Mouse (Mus musculus) intestine, embryonic 14.5 days (tissue): ENCODE data around the gene Rgs11. TPM values are rescaled to one million over a fixed set of nuclear protein-coding genes. Genes with fewer than 3 reads are reported as not detected.
"Not testable (repeated sequence)": the region's sequence is repeated elsewhere in the genome, so short reads cannot be mapped to it uniquely, and the experiment has no call there.

Experiments
- ATAC-seq: fragments of 200-750 bp; cut with Nextera tagmentation; replicated peaks from 2 replicates; pipeline ENCODE4 v1.8.0; 2017; ENCODE audit warnings: low read depth, moderate number of reproducible peaks, moderate TSS enrichment, moderate library complexity; ENCODE audit not compliant: low FRiP score, low TSS enrichment
- DNase-seq: peaks from one replicate; pipeline ENCODE4 v3.0.0-alpha.2; 2018; ENCODE audit warnings: low spot score
- H3K27ac ChIP-seq: fragments of 300-500 bp; sonication (generic); 2 replicates; pipeline ENCODE4 v1.5.1; 2014; ENCODE audit warnings: low read depth, mild to moderate bottlenecking, control low read depth
- H3K27me3 ChIP-seq: fragments of 300-500 bp; sonication (generic); replicated peaks from 2 replicates; pipeline ENCODE4 v1.6.1; 2014; ENCODE audit warnings: low read length, control low read depth; ENCODE audit not compliant: control insufficient read depth, insufficient read depth
- H3K36me3 ChIP-seq: fragments of 300-500 bp; sonication (generic); 2 replicates; pipeline ENCODE4 v1.6.1; 2014; ENCODE audit warnings: low read length, control low read depth; ENCODE audit not compliant: control insufficient read depth, insufficient read depth
- H3K4me1 ChIP-seq: fragments of 300-500 bp; sonication (generic); replicated peaks from 2 replicates; pipeline ENCODE4 v1.6.1; 2014; ENCODE audit warnings: low read length, control low read depth, mixed read lengths; ENCODE audit not compliant: control insufficient read depth, insufficient read depth
- H3K4me2 ChIP-seq: fragments of 300-500 bp; sonication (generic); 2 replicates; pipeline ENCODE4 v1.6.1; 2014; ENCODE audit warnings: low read length
- H3K4me3 ChIP-seq: fragments of 300-500 bp; sonication (generic); 2 replicates; pipeline ENCODE4 v1.5.1; 2014; ENCODE audit warnings: low read depth, low read length, control low read depth, mixed read lengths
- H3K9ac ChIP-seq: fragments of 300-500 bp; sonication (generic); 2 replicates; pipeline ENCODE4 v1.6.1; 2014; ENCODE audit warnings: mild to moderate bottlenecking, low read length
- H3K9me3 ChIP-seq: fragments of 300-500 bp; sonication (generic); 2 replicates; pipeline ENCODE4 v1.6.1; 2016; ENCODE audit warnings: low read length, control low read depth; ENCODE audit not compliant: control insufficient read depth
- WGBS: fragments of 180-500 bp; shearing (Covaris S2); extraction: QIAGEN DNeasy Blood & Tissue Kit; methylation state at CpG from one replicate; pipeline ENCODE4 v1.1.7; 2014; 5-methylcytosine and 5-hydroxymethylcytosine counted together
- polyA plus RNA-seq: library from polyadenylated mRNA; unstranded; fragments of >200 nt; fragmentation: Nextera tagmentation; extraction: Ambion mirVana; gene quantifications from 2 replicates; pipeline ENCODE4 v1.2.1, GENCODE M21; 2014

The Rgs11 gene
- polyA plus RNA-seq, result 14.3 and 20.0 TPM in 2 replicates

DNA sequence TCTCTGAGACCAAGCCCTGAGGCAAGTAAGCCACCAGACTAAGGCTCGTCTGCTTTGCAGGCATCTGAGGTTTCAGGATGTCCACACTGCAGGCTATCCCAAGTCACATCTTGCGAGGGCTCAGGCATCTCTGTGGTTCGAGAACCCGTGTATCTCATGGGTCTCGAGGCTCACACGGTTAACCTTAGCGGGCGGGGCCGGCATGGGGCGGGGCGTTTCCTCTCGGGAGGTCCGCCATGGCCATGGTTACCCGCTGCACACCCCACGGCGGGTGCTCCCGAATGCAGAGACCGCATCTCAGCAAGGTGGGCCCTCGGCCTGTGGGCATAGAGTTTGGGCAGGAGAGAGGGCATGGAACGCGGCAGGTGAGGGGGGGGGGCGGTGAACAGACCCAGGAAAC lies at the start of gene Rgs11:
TSS of gene Rgs11 (plus strand) at position 215 of the 400 bp plus-strand sequence.
- peak within 1 kb of the TSS; percentile 32; the same call in 1 of the 2 replicates for H3K9ac ChIP-seq
- H3K27ac ChIP-seq, result no peak within 1 kb of the TSS
- ATAC-seq (peak; percentile 12; the same call in 1 of the 2 replicates), DNase-seq (peak; percentile 74)
- no peaks in the 10 kb centered on the region for H3K9me3 ChIP-seq
- 2% methylated on average over 22 of the region's 22 CpGs for WGBS
- H3K27me3 ChIP-seq, result peaks cover 53% of the 10 kb centered on the region
- H3K4me1 ChIP-seq, result no peaks in the 10 kb centered on the region; the same call in 1 of the 2 replicates
- H3K4me3 ChIP-seq, result peak within 1 kb of the TSS; percentile 49
- H3K4me2 ChIP-seq, result peak within 1 kb of the TSS; percentile 96
- H3K36me3 ChIP-seq, result peaks cover 5% of the 10 kb centered on the region

DNA sequence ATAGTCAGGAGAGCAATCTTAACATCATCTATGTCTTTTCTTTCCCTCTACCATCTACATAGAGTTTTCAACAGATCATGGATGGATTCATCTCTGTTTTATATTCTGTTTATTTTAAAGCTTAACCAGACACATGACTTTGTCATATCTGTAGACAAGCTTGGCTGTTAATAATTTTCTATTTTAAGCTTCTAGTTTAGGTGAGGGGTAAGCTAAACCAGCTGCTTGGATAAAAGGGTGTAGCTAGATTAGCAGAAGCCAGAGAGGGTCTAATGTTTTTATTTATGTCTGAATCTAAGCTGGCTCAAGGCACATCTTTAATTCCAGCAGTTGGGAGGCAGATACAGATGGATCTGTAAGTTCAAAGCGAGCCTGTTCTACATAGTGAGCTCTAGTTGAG lies 40.0 kb upstream of the Rgs11 start:
- Histone ChIP-seq H3K36me3 (0 out of 2 replicates have a peak, but pooled peaks cover 5% of the 10 kb centered on the region), H3K27ac (no peak overlapping the region), H3K4me1 (no peaks in the 10 kb centered on the region), H3K9me3 (no peaks in the 10 kb centered on the region), H3K4me3 (no peak overlapping the region), H3K9ac (no peak overlapping the region), H3K27me3 (no peaks in the 10 kb centered on the region), H3K4me2 (no peak overlapping the region)
- ATAC-seq (no peak), DNase-seq (no peak)
- WGBS, result 81% methylated on average over 1 of the region's 1 CpGs

DNA sequence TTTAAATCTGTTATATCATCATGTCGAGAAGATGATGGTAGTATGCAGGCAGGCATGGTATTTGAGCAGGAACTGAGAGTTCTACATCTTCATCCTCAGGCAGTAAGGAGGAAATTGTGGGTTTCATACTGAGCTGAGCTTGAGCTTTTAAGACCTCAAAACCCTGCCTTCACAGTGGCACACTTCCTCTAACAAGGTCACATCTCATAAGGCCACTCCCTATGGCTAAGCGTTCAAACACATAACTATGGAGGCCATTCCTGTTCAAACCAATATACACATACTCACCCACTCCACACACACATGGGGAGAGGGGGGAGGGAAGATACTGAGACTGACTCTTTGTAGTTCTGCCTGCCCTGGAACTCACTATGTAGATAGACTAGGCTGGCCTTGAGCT lies 34.7 kb upstream of the Rgs11 start:
- no peak overlapping the region for H3K4me2 ChIP-seq
- DNase-seq, result no peak
- ATAC-seq, result no peak
- 0 out of 2 replicates have a peak, but pooled peaks cover 5% of the 10 kb centered on the region for H3K36me3 ChIP-seq
- H3K9ac ChIP-seq, result no peak overlapping the region
- H3K4me3 ChIP-seq, result no peak overlapping the region
- H3K4me1 ChIP-seq, result no peaks in the 10 kb centered on the region
- no peaks in the 10 kb centered on the region for H3K27me3 ChIP-seq
- H3K27ac ChIP-seq, result no peak overlapping the region
- no peaks in the 10 kb centered on the region for H3K9me3 ChIP-seq
- WGBS, result 89% methylated on average over 2 of the region's 2 CpGs

DNA sequence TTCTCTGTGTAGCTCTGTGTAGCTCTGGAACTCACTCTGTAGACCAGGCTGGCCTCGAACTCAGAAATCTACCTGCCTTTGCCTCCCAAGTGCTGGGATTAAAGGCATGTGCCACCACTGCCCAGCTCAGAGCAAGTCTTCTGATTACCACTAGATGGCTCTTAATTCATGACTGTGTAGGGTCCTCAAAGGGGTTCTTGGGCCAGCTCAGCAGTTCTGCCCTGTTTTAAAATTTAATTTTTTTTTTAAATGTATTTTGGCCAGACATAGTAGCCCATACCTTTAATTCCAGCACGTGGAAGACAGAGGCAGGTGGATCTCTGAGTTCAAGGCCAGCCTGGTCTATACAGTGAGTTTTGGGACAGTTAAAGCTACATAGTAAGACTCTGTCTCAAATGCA lies 27.5 kb upstream of the Rgs11 start:
- not testable (repeated sequence) for ATAC-seq, H3K27ac ChIP-seq, H3K27me3 ChIP-seq, H3K9ac ChIP-seq, H3K4me3 ChIP-seq, H3K4me1 ChIP-seq, H3K9me3 ChIP-seq, DNase-seq, H3K4me2 ChIP-seq
- WGBS, result 85% methylated on average over 2 of the region's 2 CpGs
- peaks cover 42% of the 10 kb centered on the region for H3K36me3 ChIP-seq

DNA sequence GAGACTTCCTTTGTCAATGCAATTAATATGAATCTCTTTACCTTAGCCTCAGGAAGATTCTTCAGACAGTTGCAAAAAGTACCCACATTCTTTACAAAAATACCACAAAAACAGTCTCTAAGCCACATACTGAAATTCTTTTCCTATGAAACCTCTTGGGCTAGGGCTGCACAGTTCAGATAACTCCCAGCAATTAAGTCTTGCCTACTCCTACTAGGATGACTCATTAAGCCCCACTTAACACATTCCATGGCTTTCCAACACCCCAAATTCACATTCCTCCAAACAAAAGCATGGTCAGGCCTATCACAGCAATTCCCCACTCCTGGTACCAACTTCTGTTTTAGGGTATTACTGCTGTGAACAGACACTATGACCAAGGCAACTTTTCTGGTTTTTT lies 24.1 kb upstream of the Rgs11 start:
- Histone ChIP-seq H3K4me1 (no peaks in the 10 kb centered on the region), H3K36me3 (peaks cover 56% of the 10 kb centered on the region), H3K27ac (no peak overlapping the region), H3K9ac (no peak overlapping the region), H3K9me3 (0 out of 2 replicates have a peak, but pooled peaks cover 4% of the 10 kb centered on the region), H3K4me3 (no peak overlapping the region), H3K4me2 (no peak overlapping the region), H3K27me3 (no peaks in the 10 kb centered on the region)
- ATAC-seq (no peak), DNase-seq (no peak)

DNA sequence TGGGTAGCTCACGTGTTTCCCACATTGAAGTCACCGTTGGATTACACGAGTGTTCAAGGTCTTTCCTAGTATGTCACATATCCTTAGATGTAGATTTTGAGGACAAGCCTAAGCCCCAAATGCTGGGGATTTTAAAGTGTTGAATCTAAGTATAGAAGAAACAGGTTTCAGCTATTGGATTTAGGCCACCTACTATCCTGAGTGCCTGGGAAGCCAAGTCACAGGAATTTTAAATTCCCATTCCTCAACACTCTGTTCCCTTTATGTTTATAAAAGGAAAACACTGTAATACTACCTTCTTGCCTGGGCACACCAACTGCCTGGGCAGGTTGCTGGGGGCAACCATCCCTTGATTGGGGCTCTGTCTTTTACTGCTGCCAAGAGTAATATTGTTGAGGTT lies 21.6 kb upstream of the Rgs11 start:
- ATAC-seq (no peak), DNase-seq (no peak)
- Histone ChIP-seq H3K27ac (no peak overlapping the region), H3K9ac (no peak overlapping the region), H3K36me3 (peaks cover 60% of the 10 kb centered on the region), H3K4me3 (no peak overlapping the region), H3K4me1 (no peaks in the 10 kb centered on the region), H3K27me3 (no peaks in the 10 kb centered on the region), H3K9me3 (0 out of 2 replicates have a peak, but pooled peaks cover 4% of the 10 kb centered on the region), H3K4me2 (no peak overlapping the region)
- 92% methylated on average over 3 of the region's 3 CpGs for WGBS

DNA sequence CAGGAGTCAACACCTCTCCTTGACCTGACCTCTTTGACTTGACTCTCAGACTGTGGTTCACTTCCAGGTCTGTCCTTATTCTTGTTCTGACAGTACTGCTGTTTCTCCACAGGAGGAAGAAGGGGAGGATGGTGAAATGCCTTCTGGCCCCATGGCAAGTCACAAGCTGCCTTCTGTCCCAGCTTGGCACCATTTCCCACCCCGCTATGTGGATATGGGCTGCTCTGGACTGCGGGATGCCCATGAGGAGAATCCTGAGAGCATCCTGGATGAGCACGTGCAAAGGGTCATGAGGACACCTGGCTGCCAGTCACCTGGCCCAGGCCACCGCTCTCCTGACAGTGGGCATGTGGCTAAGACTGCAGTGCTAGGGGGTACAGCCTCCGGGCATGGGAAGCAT lies 15.2 kb upstream of the Rgs11 start:
- ATAC-seq (no peak), DNase-seq (no peak)
- 97% methylated on average over 5 of the region's 5 CpGs for WGBS
- Histone ChIP-seq H3K27me3 (no peaks in the 10 kb centered on the region), H3K36me3 (peaks cover 95% of the 10 kb centered on the region), H3K4me1 (no peaks in the 10 kb centered on the region), H3K9ac (no peak overlapping the region), H3K4me2 (no peak overlapping the region), H3K9me3 (no peaks in the 10 kb centered on the region), H3K4me3 (no peak overlapping the region), H3K27ac (no peak overlapping the region)

DNA sequence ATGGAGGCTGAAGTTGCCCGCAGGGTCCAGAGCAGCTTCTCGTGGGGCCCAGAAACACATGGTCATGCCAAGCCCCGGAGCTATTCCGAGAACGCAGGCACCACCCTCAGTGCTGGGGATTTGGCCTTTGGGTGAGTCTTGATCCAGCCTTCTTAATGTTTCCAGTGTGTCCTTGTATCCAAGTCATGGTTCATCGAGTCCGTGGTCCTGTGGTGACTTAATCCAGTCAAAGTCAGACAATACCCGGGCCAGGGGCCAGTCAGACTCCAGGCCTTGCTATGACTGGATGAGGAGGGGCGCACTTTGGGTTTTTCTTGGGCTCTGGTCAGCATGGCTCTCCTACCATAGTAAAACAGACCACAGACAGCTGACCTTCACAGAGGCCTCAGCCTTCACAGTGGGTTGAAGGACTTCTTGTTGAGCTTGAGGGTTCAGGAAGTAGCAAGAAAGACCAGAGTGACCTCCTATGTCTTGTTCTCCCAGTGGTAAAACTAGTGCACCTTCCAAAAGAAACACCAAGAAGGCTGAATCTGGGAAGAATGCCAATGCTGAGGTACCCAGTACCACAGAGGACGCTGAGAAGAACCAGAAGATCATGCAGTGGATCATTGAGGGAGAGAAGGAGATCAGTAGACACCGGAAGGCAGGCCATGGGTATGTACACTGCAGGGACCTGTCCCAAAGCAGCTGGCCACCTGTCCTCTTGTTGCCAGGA lies 14.5 kb upstream of the Rgs11 start:
- no peaks in the 10 kb centered on the region for H3K4me1 ChIP-seq
- DNase-seq, result no peak
- peaks cover 95% of the 10 kb centered on the region for H3K36me3 ChIP-seq
- H3K9ac ChIP-seq, result no peak overlapping the region
- no peaks in the 10 kb centered on the region for H3K27me3 ChIP-seq
- no peaks in the 10 kb centered on the region for H3K9me3 ChIP-seq
- no peak overlapping the region for H3K4me3 ChIP-seq
- WGBS, result 95% methylated on average over 11 of the region's 11 CpGs
- H3K27ac ChIP-seq, result no peak overlapping the region
- H3K4me2 ChIP-seq, result no peak overlapping the region
- ATAC-seq, result no peak

DNA sequence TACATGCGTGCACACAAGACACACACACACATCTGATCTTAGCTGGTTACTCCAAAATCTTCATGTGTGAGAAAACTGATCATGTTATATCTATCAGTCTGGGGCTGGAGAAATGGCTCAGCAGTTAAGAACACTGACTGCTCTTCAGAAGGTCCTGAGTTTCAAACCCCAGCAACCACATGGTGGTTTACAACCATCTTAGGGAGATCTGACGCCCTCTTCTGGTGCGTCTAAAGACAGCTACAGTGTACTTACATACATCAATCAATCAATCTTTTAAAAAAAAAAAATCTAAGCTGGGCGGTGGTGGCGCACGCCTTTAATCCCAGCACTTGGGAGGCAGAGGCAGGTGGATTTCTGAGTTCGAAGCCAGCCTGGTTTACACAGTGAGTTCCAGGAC lies 11.3 kb upstream of the Rgs11 start:
- not testable (repeated sequence) for H3K4me2 ChIP-seq, H3K4me3 ChIP-seq, DNase-seq, H3K27ac ChIP-seq, H3K4me1 ChIP-seq, H3K9ac ChIP-seq, H3K9me3 ChIP-seq, H3K27me3 ChIP-seq, ATAC-seq
- peaks cover 97% of the 10 kb centered on the region for H3K36me3 ChIP-seq
- WGBS, result 93% methylated on average over 7 of the region's 7 CpGs
